Mouse (Mus musculus): ENCODE results near the gene Mrps18a. TPM values are rescaled to one million over a fixed set of nuclear protein-coding genes. Genes with fewer than 3 reads are reported as not detected.

Gene Mrps18a
- total RNA-seq (2021) (100 to 1,000 TPM; 128 to 140 TPM), polyA plus RNA-seq (2012; rRNA removed) (99.4 and 99.6 TPM in 2 replicates)
- long read RNA-seq, transcript Mrps18a-201 (6 exons, 884 nt), result major isoform, 76 of 104 reads
- long read RNA-seq, partial matches to known transcripts, result 2 of 104 reads
- long read RNA-seq, other reads (novel, unspliced or antisense), result 25 of 104 reads

GRCm38 (mm10) chr17:46110402-46111289, at the start of gene Mrps18a:
Gene Mrps18a (plus strand): TSS chr17:46110986.
- H3K27ac ChIP-seq, result peak within 1 kb of the TSS; percentile 73

GRCm38 (mm10) chr17:46063283-46063973, 47.4 kb upstream of the Mrps18a start:
- 17% methylated on average over 10 of the region's 10 CpGs for WGBS
- TF ChIP-seq POLR2A (IDR thresholded peaks at IDR 0.05; ENCODE audit: insufficient read depth, low read depth, low read length), result no peak
- TF ChIP-seq EP300 (IDR thresholded peaks at IDR 0.05; ENCODE audit: insufficient read depth, low read depth, low read length), result no peak
- TF ChIP-seq CTCF (IDR thresholded peaks at IDR 0.05), result no peak
- no peak overlapping the region for H3K27ac ChIP-seq

More at GRCm38 (mm10) chr17:46110402-46111289, at the start of gene Mrps18a:
- no peak for TF ChIP-seq CTCF (IDR thresholded peaks at IDR 0.05)
- TF ChIP-seq POLR2A (IDR thresholded peaks at IDR 0.05; ENCODE audit: insufficient read depth, low read depth, low read length), result peak; percentile 93
- TF ChIP-seq EP300 (IDR thresholded peaks at IDR 0.05; ENCODE audit: insufficient read depth, low read depth, low read length), result peak; percentile 70; the same call in 1 of the 2 replicates
- H3K4me1 ChIP-seq (ENCODE audit: control insufficient read depth, insufficient read depth, low read length), result peaks cover 2% of the 10 kb centered on the region; the same call in 1 of the 2 replicates
- no peaks in the 10 kb centered on the region for H3K79me2 ChIP-seq (replicated peaks; ENCODE audit: control insufficient read depth, insufficient read depth, low read length)
- intact Hi-C loops (cut with DNase I), result no loop called here
- WGBS, result 6% methylated on average over 38 of the region's 38 CpGs
- peak; percentile 87 to 88 for DNase-seq
- peaks cover 3% of the 10 kb centered on the region; the same call in 1 of the 2 replicates for H3K36me3 ChIP-seq (ENCODE audit: control insufficient read depth, insufficient read depth, low read length)
- peak within 1 kb of the TSS; percentile 85 for H3K9ac ChIP-seq (ENCODE audit: low read depth, low read length)
- no peaks in the 10 kb centered on the region for H3K27me3 ChIP-seq (ENCODE audit: control insufficient read depth, insufficient read depth, low read length)
- H3K4me3 ChIP-seq, result peak within 1 kb of the TSS; percentile 91

GRCm38 (mm10) chr17:46063974-46064312, 46.8 kb upstream of the Mrps18a start:
- H3K4me1 ChIP-seq (ENCODE audit: control insufficient read depth, insufficient read depth, low read length), result peaks cover 2% of the 10 kb centered on the region; the same call in 1 of the 2 replicates
- no peaks in the 10 kb centered on the region for H3K36me3 ChIP-seq (ENCODE audit: control insufficient read depth, insufficient read depth, low read length)
- H3K4me3 ChIP-seq, result no peak overlapping the region
- TF ChIP-seq POLR2A (IDR thresholded peaks at IDR 0.05; ENCODE audit: insufficient read depth, low read depth, low read length), result no peak
- TF ChIP-seq EP300 (IDR thresholded peaks at IDR 0.05; ENCODE audit: insufficient read depth, low read depth, low read length), result no peak
- TF ChIP-seq CTCF (IDR thresholded peaks at IDR 0.05), result no peak
- H3K27ac ChIP-seq, result no peak overlapping the region
- 36% methylated on average over 6 of the region's 6 CpGs for WGBS
- no peaks in the 10 kb centered on the region for H3K27me3 ChIP-seq (ENCODE audit: control insufficient read depth, insufficient read depth, low read length)
- DNase-seq, result no peak
- no peak overlapping the region for H3K9ac ChIP-seq (ENCODE audit: low read depth, low read length)
- no peaks in the 10 kb centered on the region for H3K79me2 ChIP-seq (replicated peaks; ENCODE audit: control insufficient read depth, insufficient read depth, low read length)
- intact Hi-C loops (cut with DNase I), result no loop called here

More at GRCm38 (mm10) chr17:46063283-46063973, 47.4 kb upstream of the Mrps18a start:
- H3K79me2 ChIP-seq (replicated peaks; ENCODE audit: control insufficient read depth, insufficient read depth, low read length), result no peaks in the 10 kb centered on the region
- no peak overlapping the region for H3K4me3 ChIP-seq
- H3K27me3 ChIP-seq (ENCODE audit: control insufficient read depth, insufficient read depth, low read length), result no peaks in the 10 kb centered on the region
- intact Hi-C loops (cut with DNase I), result no loop called here
- no peak overlapping the region for H3K9ac ChIP-seq (ENCODE audit: low read depth, low read length)
- no peaks in the 10 kb centered on the region for H3K36me3 ChIP-seq (ENCODE audit: control insufficient read depth, insufficient read depth, low read length)
- peak; percentile 49 to 51 for DNase-seq
- H3K4me1 ChIP-seq (ENCODE audit: control insufficient read depth, insufficient read depth, low read length), result peaks cover 2% of the 10 kb centered on the region; the same call in 1 of the 2 replicates

- no peak for TF ChIP-seq POLR2A (IDR thresholded peaks at IDR 0.05; ENCODE audit: insufficient read depth, low read depth, low read length)
- TF ChIP-seq CTCF (IDR thresholded peaks at IDR 0.05), result no peak
- no peak for TF ChIP-seq EP300 (IDR thresholded peaks at IDR 0.05; ENCODE audit: insufficient read depth, low read depth, low read length)
- intact Hi-C loops (cut with DNase I), result no loop called here
- no peaks in the 10 kb centered on the region for H3K27me3 ChIP-seq (ENCODE audit: control insufficient read depth, insufficient read depth, low read length)
- no peak overlapping the region for H3K4me3 ChIP-seq
- no peak for DNase-seq
- H3K36me3 ChIP-seq (ENCODE audit: control insufficient read depth, insufficient read depth, low read length), result no peaks in the 10 kb centered on the region
- H3K27ac ChIP-seq, result no peak overlapping the region
- no peaks in the 10 kb centered on the region for H3K79me2 ChIP-seq (replicated peaks; ENCODE audit: control insufficient read depth, insufficient read depth, low read length)
- H3K9ac ChIP-seq (ENCODE audit: low read depth, low read length), result no peak overlapping the region
- H3K4me1 ChIP-seq (ENCODE audit: control insufficient read depth, insufficient read depth, low read length), result no peaks in the 10 kb centered on the region
- WGBS, result 73% methylated on average over 9 of the region's 9 CpGs
Observed at GRCm38 (mm10) chr17:46070046-46070445, 40.7 kb upstream of the Mrps18a start.

GRCm38 (mm10) chr17:46071531-46071930, 39.3 kb upstream of the Mrps18a start:
- Histone ChIP-seq H3K79me2 (replicated peaks; ENCODE audit: control insufficient read depth, insufficient read depth, low read length) (no peaks in the 10 kb centered on the region), H3K4me3 (no peak overlapping the region), H3K27me3 (ENCODE audit: control insufficient read depth, insufficient read depth, low read length) (no peaks in the 10 kb centered on the region), H3K4me1 (ENCODE audit: control insufficient read depth, insufficient read depth, low read length) (no peaks in the 10 kb centered on the region), H3K27ac (no peak overlapping the region), H3K9ac (ENCODE audit: low read depth, low read length) (no peak overlapping the region), H3K36me3 (ENCODE audit: control insufficient read depth, insufficient read depth, low read length) (no peaks in the 10 kb centered on the region)
- TF ChIP-seq POLR2A (IDR thresholded peaks at IDR 0.05; ENCODE audit: insufficient read depth, low read depth, low read length), result no peak
- no peak for TF ChIP-seq CTCF (IDR thresholded peaks at IDR 0.05)
- no peak for TF ChIP-seq EP300 (IDR thresholded peaks at IDR 0.05; ENCODE audit: insufficient read depth, low read depth, low read length)
- intact Hi-C loops (cut with DNase I), result no loop called here
- no peak for DNase-seq
- 86% methylated on average over 3 of the region's 3 CpGs for WGBS
